Mouse (Mus musculus) thymus, postnatal 36 days (tissue): ENCODE results near the gene Olfr747.
"Not testable (repeated sequence)": the region's sequence is repeated elsewhere in the genome, so short reads cannot be mapped to it uniquely, and the experiment has no call there.

Source experiments
- DNase-seq, 2 experiments: peaks; one replicate each; pipeline ENCODE4 v3.0.0; 2022; ENCODE audit warnings: mixed read lengths in 2 of 2

Gene Olfr747

DNA sequence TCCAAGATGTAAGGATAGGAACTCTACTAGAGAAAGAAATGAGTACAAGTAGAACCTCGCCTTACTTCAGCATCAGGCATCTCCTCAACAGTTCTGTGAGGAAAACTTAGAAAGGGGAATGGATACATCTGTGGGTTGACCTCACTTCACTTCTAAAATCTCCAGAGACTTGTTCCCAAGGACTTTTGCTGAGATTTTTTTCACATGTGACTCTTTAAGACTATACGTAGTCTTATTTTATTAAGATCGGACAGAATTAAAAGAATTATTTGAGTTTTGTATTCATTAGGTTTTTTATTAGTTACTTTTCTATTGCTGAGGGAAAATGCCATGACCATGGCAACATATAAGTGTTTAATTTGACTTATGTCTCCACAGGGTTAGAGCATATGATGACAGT lies at the start of gene Olfr747:
Gene Olfr747 (minus strand): TSS at position 101 of the 400 bp plus-strand sequence.
- no peak for DNase-seq

GRCm38 (mm10) chr14:50741584-50741983 lies 48.6 kb upstream of the Olfr747 start:
- no peak for DNase-seq

DNA sequence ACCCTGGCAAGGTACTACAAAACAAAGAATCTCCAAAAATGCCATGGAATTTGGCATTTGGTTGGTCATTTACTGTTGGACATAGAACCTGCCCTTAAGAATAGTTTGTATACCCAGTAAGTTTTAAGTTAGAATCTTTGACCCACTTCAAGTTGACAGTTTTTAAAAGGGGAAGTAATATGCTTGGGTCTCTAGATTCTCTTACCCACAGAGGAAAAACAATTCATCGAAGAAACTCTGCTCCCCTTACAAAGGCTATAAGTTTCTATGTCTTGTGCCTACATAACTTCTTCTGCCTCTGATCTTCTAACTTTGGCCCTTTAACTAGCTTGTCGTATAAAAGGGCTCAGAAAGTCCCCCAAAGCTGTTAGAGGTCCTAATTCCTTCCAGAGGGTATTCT lies 47.3 kb upstream of the Olfr747 start:
- no peak for DNase-seq

DNA sequence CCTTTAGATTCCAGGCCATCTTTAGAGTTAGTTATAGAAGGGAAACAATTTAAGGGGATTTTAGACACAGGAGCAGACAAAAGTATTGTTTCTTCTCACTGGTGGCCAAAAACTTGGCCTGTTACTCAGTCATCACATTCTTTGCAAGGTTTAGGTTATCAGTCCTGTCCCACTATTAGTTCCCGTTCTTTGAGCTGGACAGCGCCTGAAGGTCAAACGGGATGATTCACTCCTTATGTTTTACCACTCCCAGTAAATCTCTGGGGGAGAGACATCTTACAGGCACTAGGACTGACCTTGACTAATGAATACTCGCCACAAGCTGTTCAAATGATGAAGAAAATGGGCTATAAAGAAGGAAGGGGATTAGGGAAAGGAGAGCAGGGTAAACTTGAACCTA lies 29.4 kb upstream of the Olfr747 start:
- not testable (repeated sequence) for DNase-seq

- DNase-seq: not testable (repeated sequence)
Measured at GRCm38 (mm10) chr14:50719875-50720274, 26.9 kb upstream of the Olfr747 start.

- no peak for DNase-seq
Measured at GRCm38 (mm10) chr14:50707073-50707472, 14.1 kb upstream of the Olfr747 start, which contains the start of gene Olfr748. Olfr748 (plus strand) TSS chr14:50707373.

DNA sequence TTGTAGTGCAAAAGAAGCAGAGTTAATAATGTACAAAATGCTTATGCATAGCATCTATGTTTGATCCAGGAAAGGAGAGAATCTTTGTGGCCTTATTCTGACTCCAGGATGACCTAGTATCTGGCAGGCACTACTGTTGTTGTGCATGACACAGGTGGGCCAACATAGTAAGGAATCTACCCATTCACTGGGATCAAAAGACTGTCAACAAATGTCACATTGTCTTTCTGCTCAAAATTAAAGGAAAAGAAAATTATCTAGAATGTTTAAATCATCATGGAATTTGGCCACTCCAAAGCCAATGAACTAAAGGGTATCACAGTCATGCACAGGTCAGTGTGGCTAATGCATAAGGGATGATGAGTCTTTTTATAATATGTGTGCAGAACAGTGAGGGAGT lies 46.2 kb downstream of the Olfr747 start, which contains the start of gene Olfr746:
Gene Olfr746 (plus strand): TSS at position 301 of the 400 bp plus-strand sequence.
- DNase-seq: no peak

DNA sequence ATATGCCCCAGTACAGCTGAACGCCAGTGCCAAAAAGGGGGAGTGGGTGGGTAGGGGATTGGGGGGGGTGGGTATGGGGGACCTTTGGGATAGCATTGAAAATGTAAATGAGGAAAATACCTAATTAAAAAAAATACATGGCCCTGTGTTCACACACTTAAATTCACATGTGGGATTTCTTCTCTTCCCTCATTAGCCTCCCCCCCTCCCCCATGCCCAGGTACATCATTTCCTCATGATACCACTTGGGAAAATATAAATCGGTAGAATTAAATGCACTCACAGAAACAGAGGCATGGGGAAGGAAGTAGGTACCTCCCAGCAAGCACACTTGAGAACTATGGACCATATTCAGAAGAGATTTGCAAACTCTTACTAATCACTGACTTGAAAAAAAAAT lies 53.9 kb downstream of the Olfr747 start, which contains the start of gene Olfr745:
Gene Olfr745 (plus strand): TSS at position 301 of the 400 bp plus-strand sequence.
- DNase-seq: no peak
